Mouse (Mus musculus) megakaryocyte, embryonic 14.5 days (primary cell): ENCODE measurements around the gene Grasp.

Experiments used
- FLI1 ChIP-seq: IDR thresholded peaks from 2 replicates; pipeline ENCODE4 v1.6.1; 2012; ENCODE audit warnings: low read length, inconsistent platforms, mixed read lengths
- GATA1 ChIP-seq: IDR thresholded peaks from 3 replicates; pipeline ENCODE4 v1.6.1; 2012; ENCODE audit warnings: mixed read lengths, low read length, inconsistent platforms, borderline replicate concordance

DNA sequence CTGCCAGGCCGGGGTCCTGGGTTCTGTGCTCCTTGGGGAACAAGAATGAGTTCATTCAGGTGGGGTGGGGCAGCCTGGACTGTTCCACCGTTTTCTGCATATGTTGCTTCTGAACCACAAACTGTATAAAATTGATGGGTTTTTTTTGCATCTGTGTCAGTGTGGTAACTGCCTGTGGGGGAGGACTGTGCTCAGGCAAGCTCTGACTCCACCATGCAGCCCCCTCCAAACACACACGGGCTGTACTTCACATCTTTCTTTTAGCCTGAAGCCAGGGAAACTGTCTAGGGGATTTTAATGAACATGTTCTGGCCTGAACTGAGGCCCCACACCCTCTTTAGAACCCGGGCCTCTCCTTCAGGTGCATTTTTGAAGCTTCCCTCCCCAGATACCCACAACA lies 8.6 kb downstream of the Grasp start:
- no peak for TF ChIP-seq GATA1
- TF ChIP-seq FLI1 = no peak
